Mouse (Mus musculus) 3134 (cell line): ENCODE measurements at regions not wholly inside any gene's neighbourhood (a gene's known extent, or its start where the extent isn't known, plus 50 kb on each side); places are given as distances from the start of the nearest gene placed in this dataset.

Experiments
- DNase-seq: peaks from one replicate; pipeline ENCODE4 v3.0.0-alpha.2; 2011; ENCODE audit warnings: low spot score; ENCODE audit not compliant: insufficient read length; ENCODE audit errors: extremely low read depth

GRCm38 (mm10) chr8:128268010-128268409, 90.4 kb upstream of the Nrp1 start:
- no peak for DNase-seq

GRCm38 (mm10) chr8:128269546-128269945, 88.9 kb upstream of the Nrp1 start:
- DNase-seq = no peak

- peak; percentile 86 for DNase-seq
Measured at GRCm38 (mm10) chr8:128272866-128273344, 85.5 kb upstream of the Nrp1 start.

GRCm38 (mm10) chr8:128276475-128276874, 81.9 kb upstream of the Nrp1 start:
- DNase-seq = no peak

GRCm38 (mm10) chr8:128282802-128283201, 75.6 kb upstream of the Nrp1 start:
- no peak for DNase-seq

GRCm38 (mm10) chr8:128283365-128283764, 75.0 kb upstream of the Nrp1 start:
- DNase-seq = no peak

GRCm38 (mm10) chr8:128284816-128285215, 73.6 kb upstream of the Nrp1 start:
- DNase-seq = no peak

GRCm38 (mm10) chr8:128290076-128290475, 68.3 kb upstream of the Nrp1 start:
- DNase-seq = no peak

GRCm38 (mm10) chr8:128292394-128292793, 66.0 kb upstream of the Nrp1 start:
- no peak for DNase-seq

- DNase-seq = no peak
Measured at GRCm38 (mm10) chr8:128296728-128297380, 61.5 kb upstream of the Nrp1 start.

GRCm38 (mm10) chr8:128302322-128302721, 56.1 kb upstream of the Nrp1 start:
- DNase-seq = no peak
